19 mouse cellular contexts compared by ENCODE assay signal in the genomic region with DNA sequence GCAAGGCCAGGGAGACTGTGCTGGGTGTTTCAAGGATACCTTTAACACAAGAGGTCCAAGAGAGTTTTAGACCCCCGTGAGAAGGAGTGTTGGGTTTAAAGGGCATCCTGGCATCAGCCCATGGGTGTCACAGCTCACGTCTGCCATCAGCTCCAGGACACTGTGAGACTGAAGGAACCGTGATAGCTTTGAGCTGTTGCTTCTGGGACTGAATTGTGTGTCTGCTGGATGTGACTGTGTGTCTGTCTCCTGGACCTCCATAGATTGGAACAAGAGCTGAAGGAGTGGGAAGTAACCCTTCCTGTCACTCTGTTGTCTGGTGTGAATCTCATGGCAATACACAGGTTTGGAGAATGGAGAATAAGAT.
DNase-seq lines count a peak whose midpoint lies in the region; ATAC-seq and TF ChIP-seq lines count a peak whose summit lies in the region.
"Had no signal": no experiment of that assay in that cellular context is flagged by ENCODE, and none has a peak within 500 bp of the region (broad histone marks: within the 10 kb centered on the region; RNA-seq: fewer than 3 reads in every experiment).

No protein-coding gene starts in this region.

- H3K27ac ChIP-seq in kidney, embryonic 16.5 days (ENCODE audit: low read length): peak overlapping the region; percentile 90
- peak overlapping the region; percentile 71 for H3K27ac ChIP-seq in lung, postnatal 0 days (ENCODE audit: low read length)
- H3K27ac ChIP-seq: heart, embryonic 15.5 days; left cerebral cortex, adult 2 months; liver, embryonic 15.5 days had no signal

- ATAC-seq in kidney, embryonic 16.5 days (ENCODE audit: low FRiP score, low TSS enrichment): no peak
- ATAC-seq in lung, postnatal 0 days: peak; percentile 47
- ATAC-seq: activated CD4-positive, CD25-positive, alpha-beta regulatory T cell, adult 4 months; forebrain, embryonic 14.5 days; hindbrain, embryonic 16.5 days had no signal

- no peak for TF ChIP-seq CTCF in lung, postnatal 0 days (IDR thresholded peaks at IDR 0.05)

- H3K9ac ChIP-seq in kidney, embryonic 16.5 days (replicated peaks; ENCODE audit: low read length): no peak overlapping the region
- H3K9ac ChIP-seq in lung, postnatal 0 days (replicated peaks; ENCODE audit: low read depth): no peak overlapping the region
- H3K9ac ChIP-seq: heart, embryonic 15.5 days; liver, embryonic 15.5 days had no signal

- no peak for TF ChIP-seq EP300 in lung, postnatal 0 days (IDR thresholded peaks at IDR 0.05)

- no peaks in the 10 kb centered on the region for H3K9me3 ChIP-seq in kidney, embryonic 16.5 days (ENCODE audit: low read length)
- H3K9me3 ChIP-seq in lung, postnatal 0 days (ENCODE audit: low read length): no peaks in the 10 kb centered on the region
- H3K9me3 ChIP-seq: heart, embryonic 15.5 days; liver, embryonic 15.5 days had no signal

- no peak for DNase-seq in kidney, postnatal 10 days
- no peak for DNase-seq in lung, postnatal 0 days (ENCODE audit: low spot score)
- no peak for DNase-seq in lung, postnatal 36 days
- peak; percentile 11 for DNase-seq in lung, postnatal 10 days
- DNase-seq in retina, embryonic 14.5 days (ENCODE audit: low spot score): no peak
- DNase-seq in urinary bladder, postnatal 14 days (ENCODE audit: low spot score): no peak
- DNase-seq: adrenal gland, adult 8-10 months; cerebellum, adult 11-12 months; cerebellum, postnatal 10 days; kidney, adult 18-20 months; liver had no signal

- H3K4me1 ChIP-seq in kidney, embryonic 16.5 days (ENCODE audit: insufficient read depth, low read length): peaks cover 6% of the 10 kb centered on the region; the same call in 1 of the 2 replicates
- no peaks in the 10 kb centered on the region; the same call in 1 of the 2 replicates for H3K4me1 ChIP-seq in lung, postnatal 0 days (ENCODE audit: insufficient read depth, low read depth, low read length)
- H3K4me1 ChIP-seq: heart, embryonic 15.5 days; liver, embryonic 15.5 days had no signal

- no peak overlapping the region for H3K4me2 ChIP-seq in kidney, embryonic 16.5 days (replicated peaks; ENCODE audit: low read depth, low read length)
- H3K4me2 ChIP-seq in lung, postnatal 0 days (replicated peaks; ENCODE audit: low read depth, low read length): no peak overlapping the region
- H3K4me2 ChIP-seq: heart, embryonic 15.5 days; liver, embryonic 15.5 days; midbrain, embryonic 11.5 days had no signal

- no peak overlapping the region for H3K4me3 ChIP-seq in kidney, embryonic 16.5 days (ENCODE audit: low read length)
- H3K4me3 ChIP-seq in lung, postnatal 0 days (ENCODE audit: low read depth, low read length): no peak overlapping the region
- H3K4me3 ChIP-seq: heart, embryonic 15.5 days; left cerebral cortex, adult 2 months; liver, embryonic 15.5 days had no signal

- H3K36me3 ChIP-seq in kidney, embryonic 16.5 days (ENCODE audit: insufficient read depth, low read length): no peaks in the 10 kb centered on the region
- H3K36me3 ChIP-seq in lung, postnatal 0 days (ENCODE audit: insufficient read depth, low read length): no peaks in the 10 kb centered on the region
- H3K36me3 ChIP-seq: heart, embryonic 15.5 days; liver, embryonic 15.5 days had no signal

- no peaks in the 10 kb centered on the region for H3K27me3 ChIP-seq in kidney, embryonic 16.5 days (ENCODE audit: insufficient read depth, low read length)
- H3K27me3 ChIP-seq in lung, postnatal 0 days (replicated peaks; ENCODE audit: insufficient read depth, low read length): no peaks in the 10 kb centered on the region
- H3K27me3 ChIP-seq: heart, embryonic 15.5 days; liver, embryonic 15.5 days had no signal

- 67% methylated on average over 3 of the region's 3 CpGs for WGBS in kidney, embryonic 16.5 days
- WGBS in lung, postnatal 0 days: 43% methylated on average over 3 of the region's 3 CpGs
